Mouse (Mus musculus) thymus, adult 2 months (tissue): ENCODE results near the gene Prpsap2. TPM values are rescaled to one million over a fixed set of nuclear protein-coding genes. Genes with fewer than 3 reads are reported as not detected.

ENCODE experiments used
- DNase-seq: peaks from one replicate; pipeline ENCODE4 v3.0.0; 2021
- H3K27ac ChIP-seq: fragments of 200-500 bp; 2 replicates; pipeline ENCODE4 v1.5.1; 2012; ENCODE audit warnings: low read length, control low read depth; ENCODE audit not compliant: control insufficient read depth, insufficient read depth
- H3K27me3 ChIP-seq: fragments of 200-500 bp; 2 replicates; pipeline ENCODE4 v1.6.1; 2012; ENCODE audit warnings: mild to moderate bottlenecking, low read length, moderate library complexity, mixed read lengths; ENCODE audit not compliant: control insufficient read depth, insufficient read depth
- H3K36me3 ChIP-seq: fragments of 200-500 bp; 2 replicates; pipeline ENCODE4 v1.6.1; 2012; ENCODE audit warnings: mild to moderate bottlenecking, low read length, moderate library complexity; ENCODE audit not compliant: control insufficient read depth, insufficient read depth
- H3K4me1 ChIP-seq: fragments of 200-500 bp; replicated peaks from 2 replicates; pipeline ENCODE4 v1.6.1; 2012; ENCODE audit warnings: low read length; ENCODE audit not compliant: control insufficient read depth, insufficient read depth
- H3K4me3 ChIP-seq: fragments of 200-500 bp; 2 replicates; pipeline ENCODE4 v1.5.1; 2012; ENCODE audit warnings: mild to moderate bottlenecking, low read length, control low read depth, moderate library complexity; ENCODE audit not compliant: control insufficient read depth, insufficient read depth
- CTCF ChIP-seq: fragments of 200-500 bp; IDR thresholded peaks from 2 replicates; pipeline ENCODE4 v1.5.1; 2012; ENCODE audit warnings: mild to moderate bottlenecking, control low read depth, low read length, moderate library complexity, borderline replicate concordance; ENCODE audit not compliant: control insufficient read depth, poor library complexity, insufficient read depth; ENCODE audit errors: extremely low read depth
- POLR2A ChIP-seq: fragments of 200-500 bp; IDR thresholded peaks from 2 replicates; pipeline ENCODE4 v1.6.1; 2012; ENCODE audit warnings: mild to moderate bottlenecking, low read length, control low read depth, moderate library complexity; ENCODE audit not compliant: control insufficient read depth, poor library complexity, insufficient read depth; ENCODE audit errors: extremely low read depth
- WGBS: fragments of 180-500 bp; shearing (Covaris S2); methylation state at CpG from one replicate; pipeline ENCODE4 v1.1.7; 2018; 5-methylcytosine and 5-hydroxymethylcytosine counted together
- polyA plus RNA-seq: library from polyadenylated mRNA; depleted of rRNA; stranded (reverse); fragments of >200 nt; gene quantifications from 2 replicates; pipeline ENCODE4 v1.2.3, GENCODE M21; 2012

The Prpsap2 gene
- polyA plus RNA-seq, 1 experiment = 25.4 TPM

- Histone ChIP-seq H3K27me3 (no peaks in the 10 kb centered on the region), H3K4me1 (no peaks in the 10 kb centered on the region), H3K4me3 (no peak overlapping the region), H3K36me3 (peaks cover 9% of the 10 kb centered on the region; the same call in 1 of the 2 replicates), H3K27ac (no peak overlapping the region)
- no peak for TF ChIP-seq POLR2A
- no peak for TF ChIP-seq CTCF
- 95% methylated on average over 4 of the region's 4 CpGs for WGBS
- DNase-seq = no peak
These were observed 12.8 kb upstream of the Prpsap2 start for GRCm38 (mm10) chr11:61774551-61775149.

- WGBS = 9% methylated on average over 5 of the region's 5 CpGs
- no peaks in the 10 kb centered on the region for H3K27me3 ChIP-seq
- TF ChIP-seq CTCF (no peak), POLR2A (no peak)
- no peak overlapping the region for H3K4me3 ChIP-seq
- peaks cover 3% of the 10 kb centered on the region for H3K36me3 ChIP-seq
- DNase-seq = peak; percentile 45
- no peak overlapping the region for H3K27ac ChIP-seq
- peaks cover 4% of the 10 kb centered on the region for H3K4me1 ChIP-seq
These were observed 1.4 kb downstream of the Prpsap2 start for GRCm38 (mm10) chr11:61760518-61760917.

- DNase-seq = no peak
- Histone ChIP-seq H3K27ac (no peak overlapping the region), H3K4me1 (peaks cover 4% of the 10 kb centered on the region), H3K36me3 (peaks cover 27% of the 10 kb centered on the region), H3K27me3 (no peaks in the 10 kb centered on the region), H3K4me3 (no peak overlapping the region)
- TF ChIP-seq POLR2A = no peak
- no peak for TF ChIP-seq CTCF
- WGBS = 94% methylated on average over 2 of the region's 2 CpGs
These were observed 4.7 kb downstream of the Prpsap2 start for GRCm38 (mm10) chr11:61757151-61757550.

GRCm38 (mm10) chr11:61751612-61752011 is 10.3 kb downstream of the Prpsap2 start:
- no peaks in the 10 kb centered on the region for H3K4me1 ChIP-seq
- TF ChIP-seq CTCF = no peak
- no peak for TF ChIP-seq POLR2A
- H3K27me3 ChIP-seq = no peaks in the 10 kb centered on the region
- H3K4me3 ChIP-seq = no peak overlapping the region
- DNase-seq = peak; percentile 30
- peaks cover 59% of the 10 kb centered on the region for H3K36me3 ChIP-seq
- WGBS = 87% methylated on average over 5 of the region's 5 CpGs
- no peak overlapping the region for H3K27ac ChIP-seq

GRCm38 (mm10) chr11:61747161-61747560 is 14.7 kb downstream of the Prpsap2 start:
- no peak overlapping the region for H3K27ac ChIP-seq
- peaks cover 56% of the 10 kb centered on the region for H3K36me3 ChIP-seq
- WGBS = 88% methylated on average over 3 of the region's 3 CpGs
- no peaks in the 10 kb centered on the region for H3K4me1 ChIP-seq
- H3K27me3 ChIP-seq = no peaks in the 10 kb centered on the region
- no peak for DNase-seq
- H3K4me3 ChIP-seq = no peak overlapping the region
- no peak for TF ChIP-seq CTCF
- no peak for TF ChIP-seq POLR2A

GRCm38 (mm10) chr11:61745781-61746180 is 16.1 kb downstream of the Prpsap2 start:
- no peaks in the 10 kb centered on the region for H3K4me1 ChIP-seq
- H3K27ac ChIP-seq = no peak overlapping the region
- TF ChIP-seq POLR2A (no peak), CTCF (no peak)
- H3K27me3 ChIP-seq = no peaks in the 10 kb centered on the region
- peaks cover 49% of the 10 kb centered on the region for H3K36me3 ChIP-seq
- no peak for DNase-seq
- 95% methylated on average over 9 of the region's 9 CpGs for WGBS
- no peak overlapping the region for H3K4me3 ChIP-seq

GRCm38 (mm10) chr11:61744460-61744859 is 17.4 kb downstream of the Prpsap2 start:
- TF ChIP-seq CTCF (no peak), POLR2A (no peak)
- no peak overlapping the region for H3K4me3 ChIP-seq
- H3K36me3 ChIP-seq = peaks cover 51% of the 10 kb centered on the region
- no peak for DNase-seq
- WGBS = 82% methylated on average over 3 of the region's 3 CpGs
- no peaks in the 10 kb centered on the region for H3K4me1 ChIP-seq
- no peak overlapping the region for H3K27ac ChIP-seq
- H3K27me3 ChIP-seq = no peaks in the 10 kb centered on the region
